Mouse (Mus musculus): ENCODE results near the gene Olfr763. TPM values are rescaled to one million over a fixed set of nuclear protein-coding genes. Genes with fewer than 3 reads are reported as not detected.

The Olfr763 gene
- not detected in 2 replicates for total RNA-seq (2012; rRNA removed)

DNA sequence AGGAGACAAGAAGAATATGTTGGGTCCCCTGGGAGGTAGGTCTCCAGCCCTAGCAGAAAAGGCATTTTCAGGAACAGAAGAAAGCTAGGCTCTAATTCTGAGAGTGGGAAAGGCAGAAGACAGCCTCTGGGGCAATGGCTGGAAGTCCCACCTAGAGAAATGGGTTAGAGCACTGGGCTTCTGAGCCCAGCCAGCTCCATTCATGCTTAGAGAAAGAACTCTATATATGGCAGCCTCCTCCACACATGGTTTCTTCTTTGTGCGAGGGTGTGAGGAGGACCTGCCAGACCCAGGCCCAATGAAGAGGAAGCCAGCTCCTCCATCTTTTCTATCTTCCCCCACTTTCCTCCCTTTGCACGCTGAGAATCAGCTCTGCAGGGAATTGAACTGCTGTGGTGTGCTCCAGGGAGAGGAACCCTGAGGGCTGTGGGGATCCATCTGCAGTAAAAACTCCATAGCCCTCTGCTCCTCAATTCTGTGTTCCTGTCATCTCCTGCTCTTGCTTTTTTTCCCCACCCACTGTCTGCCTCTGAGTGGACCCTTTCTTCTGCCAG lies at the start of gene Olfr763:
TSS of gene Olfr763 (plus strand) at position 504 of the 554 bp plus-strand sequence.
- Histone ChIP-seq H3K27ac (ENCODE audit: insufficient read depth, low read depth, low read length, poor library complexity, severe bottlenecking) (no peak within 1 kb of the TSS), H3K9ac (ENCODE audit: insufficient read depth, low read depth, low read length, poor library complexity, severe bottlenecking) (no peak within 1 kb of the TSS), H3K36me3 (ENCODE audit: control insufficient read depth, insufficient read depth, low read length, poor library complexity, severe bottlenecking) (no peaks in the 10 kb centered on the region), H3K9me3 (ENCODE audit: control insufficient read depth, insufficient read depth, low read depth, low read length) (no peaks in the 10 kb centered on the region), H3K4me3 (ENCODE audit: insufficient read depth in 1 of 2, low read depth in 1 of 2, low read length in 2 of 2, poor library complexity in 1 of 2, severe bottlenecking in 1 of 2) (no peak within 1 kb of the TSS), H3K4me1 (ENCODE audit: control insufficient read depth in 2 of 2, insufficient read depth in 2 of 2, low read length in 2 of 2, poor library complexity in 1 of 2) (no peaks in the 10 kb centered on the region)
- no peak for TF ChIP-seq ZC3H11A (IDR thresholded peaks at IDR 0.05; ENCODE audit: borderline replicate concordance, low read depth, low read length)
- TF ChIP-seq MAFK (IDR thresholded peaks at IDR 0.05; ENCODE audit: insufficient read depth, low read depth, low read length), result no peak
- no peak for TF ChIP-seq CHD2 (IDR thresholded peaks at IDR 0.05; ENCODE audit: low read depth, low read length)
- TF ChIP-seq HCFC1 (IDR thresholded peaks at IDR 0.05; ENCODE audit: borderline replicate concordance, insufficient read depth, low read length), result no peak
- TF ChIP-seq ZNF384 (IDR thresholded peaks at IDR 0.05; ENCODE audit: low read depth, low read length), result no peak
- no peak for DNase-seq (ENCODE audit: low read depth, low spot score)
- in situ Hi-C loops (cut with MboI; ENCODE audit: low sequenced_read_pairs in 2 of 2, unreplicated experiment in 2 of 2), result no loop called here

DNA sequence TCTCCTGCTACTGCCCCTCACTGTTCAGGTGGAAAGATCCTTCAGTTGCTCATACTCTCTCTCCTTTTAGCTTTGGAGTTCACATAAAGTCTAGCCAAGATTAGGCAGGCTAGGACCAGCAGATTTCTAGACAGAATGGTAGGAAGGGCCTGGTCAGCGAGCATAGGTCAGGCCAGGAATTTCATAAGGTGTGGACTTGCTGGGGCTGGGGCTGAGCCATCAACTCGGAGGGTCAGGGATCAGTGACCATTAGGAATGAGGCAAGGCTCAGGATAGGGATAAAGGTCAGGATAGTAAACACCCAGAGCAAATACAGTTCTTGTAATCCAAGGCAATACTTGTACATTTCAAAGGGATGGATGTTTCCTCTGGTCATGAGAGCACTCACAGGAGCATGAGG lies 45.6 kb upstream of the Olfr763 start:
- H3K4me3 ChIP-seq (ENCODE audit: insufficient read depth in 1 of 2, low read depth in 1 of 2, low read length in 2 of 2, poor library complexity in 1 of 2, severe bottlenecking in 1 of 2), result no peak overlapping the region
- DNase-seq (ENCODE audit: low read depth, low spot score), result no peak
- in situ Hi-C loops (cut with MboI; ENCODE audit: low sequenced_read_pairs in 2 of 2, unreplicated experiment in 2 of 2), result no loop called here
- no peaks in the 10 kb centered on the region for H3K9me3 ChIP-seq (ENCODE audit: control insufficient read depth, insufficient read depth, low read depth, low read length)
- TF ChIP-seq ZNF384 (IDR thresholded peaks at IDR 0.05; ENCODE audit: low read depth, low read length) (no peak), HCFC1 (IDR thresholded peaks at IDR 0.05; ENCODE audit: borderline replicate concordance, insufficient read depth, low read length) (no peak), MAFK (IDR thresholded peaks at IDR 0.05; ENCODE audit: insufficient read depth, low read depth, low read length) (no peak), ZC3H11A (IDR thresholded peaks at IDR 0.05; ENCODE audit: borderline replicate concordance, low read depth, low read length) (no peak), CHD2 (IDR thresholded peaks at IDR 0.05; ENCODE audit: low read depth, low read length) (no peak)
- no peak overlapping the region for H3K9ac ChIP-seq (ENCODE audit: insufficient read depth, low read depth, low read length, poor library complexity, severe bottlenecking)
- no peaks in the 10 kb centered on the region for H3K36me3 ChIP-seq (ENCODE audit: control insufficient read depth, insufficient read depth, low read length, poor library complexity, severe bottlenecking)
- H3K27ac ChIP-seq (ENCODE audit: insufficient read depth, low read depth, low read length, poor library complexity, severe bottlenecking), result no peak overlapping the region
- no peaks in the 10 kb centered on the region for H3K4me1 ChIP-seq (ENCODE audit: control insufficient read depth in 2 of 2, insufficient read depth in 2 of 2, low read length in 2 of 2, poor library complexity in 1 of 2)

- TF ChIP-seq MAFK (IDR thresholded peaks at IDR 0.05; ENCODE audit: insufficient read depth, low read depth, low read length) (no peak), CHD2 (IDR thresholded peaks at IDR 0.05; ENCODE audit: low read depth, low read length) (no peak), ZNF384 (IDR thresholded peaks at IDR 0.05; ENCODE audit: low read depth, low read length) (no peak), ZC3H11A (IDR thresholded peaks at IDR 0.05; ENCODE audit: borderline replicate concordance, low read depth, low read length) (no peak), HCFC1 (IDR thresholded peaks at IDR 0.05; ENCODE audit: borderline replicate concordance, insufficient read depth, low read length) (no peak)
- in situ Hi-C loops (cut with MboI; ENCODE audit: low sequenced_read_pairs in 2 of 2, unreplicated experiment in 2 of 2), result no loop called here
- Histone ChIP-seq H3K27ac (ENCODE audit: insufficient read depth, low read depth, low read length, poor library complexity, severe bottlenecking) (no peak overlapping the region), H3K4me1 (ENCODE audit: control insufficient read depth in 2 of 2, insufficient read depth in 2 of 2, low read length in 2 of 2, poor library complexity in 1 of 2) (no peaks in the 10 kb centered on the region), H3K9me3 (ENCODE audit: control insufficient read depth, insufficient read depth, low read depth, low read length) (no peaks in the 10 kb centered on the region), H3K36me3 (ENCODE audit: control insufficient read depth, insufficient read depth, low read length, poor library complexity, severe bottlenecking) (no peaks in the 10 kb centered on the region), H3K4me3 (ENCODE audit: insufficient read depth in 1 of 2, low read depth in 1 of 2, low read length in 2 of 2, poor library complexity in 1 of 2, severe bottlenecking in 1 of 2) (no peak overlapping the region), H3K9ac (ENCODE audit: insufficient read depth, low read depth, low read length, poor library complexity, severe bottlenecking) (no peak overlapping the region)
- no peak for DNase-seq (ENCODE audit: low read depth, low spot score)
Observed at GRCm38 (mm10) chr10:128965871-128966270, 44.7 kb upstream of the Olfr763 start.

DNA sequence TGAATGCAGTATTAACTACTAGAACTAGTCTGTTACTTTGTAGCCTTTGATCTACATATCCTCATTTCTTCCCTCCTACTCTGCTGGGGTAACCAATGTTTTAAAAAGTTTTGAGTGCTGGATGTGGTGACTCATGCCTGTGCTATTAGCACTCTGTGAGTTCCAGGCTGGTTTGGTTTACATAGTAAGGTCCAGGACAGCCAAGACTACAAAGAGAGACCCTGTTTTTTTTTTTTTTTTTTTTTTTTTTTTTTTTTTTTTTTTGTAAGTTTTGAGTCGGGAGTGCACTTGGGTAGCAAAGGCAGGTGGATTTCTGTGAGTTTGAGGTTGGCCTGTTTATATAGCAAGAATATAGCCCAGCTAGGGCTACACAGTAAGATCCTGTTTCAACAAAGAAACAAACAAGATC lies 42.2 kb upstream of the Olfr763 start:
- TF ChIP-seq CHD2 (IDR thresholded peaks at IDR 0.05; ENCODE audit: low read depth, low read length), result no peak
- peak; percentile 64; the same call in 1 of the 2 replicates for TF ChIP-seq ZNF384 (IDR thresholded peaks at IDR 0.05; ENCODE audit: low read depth, low read length)
- H3K27ac ChIP-seq (ENCODE audit: insufficient read depth, low read depth, low read length, poor library complexity, severe bottlenecking), result no peak overlapping the region
- in situ Hi-C loops (cut with MboI; ENCODE audit: low sequenced_read_pairs in 2 of 2, unreplicated experiment in 2 of 2), result no loop called here
- no peaks in the 10 kb centered on the region for H3K9me3 ChIP-seq (ENCODE audit: control insufficient read depth, insufficient read depth, low read depth, low read length)
- no peaks in the 10 kb centered on the region for H3K4me1 ChIP-seq (ENCODE audit: control insufficient read depth in 2 of 2, insufficient read depth in 2 of 2, low read length in 2 of 2, poor library complexity in 1 of 2)
- H3K4me3 ChIP-seq (ENCODE audit: insufficient read depth in 1 of 2, low read depth in 1 of 2, low read length in 2 of 2, poor library complexity in 1 of 2, severe bottlenecking in 1 of 2), result no peak overlapping the region
- DNase-seq (ENCODE audit: low read depth, low spot score), result no peak
- H3K36me3 ChIP-seq (ENCODE audit: control insufficient read depth, insufficient read depth, low read length, poor library complexity, severe bottlenecking), result no peaks in the 10 kb centered on the region
- no peak overlapping the region for H3K9ac ChIP-seq (ENCODE audit: insufficient read depth, low read depth, low read length, poor library complexity, severe bottlenecking)

DNA sequence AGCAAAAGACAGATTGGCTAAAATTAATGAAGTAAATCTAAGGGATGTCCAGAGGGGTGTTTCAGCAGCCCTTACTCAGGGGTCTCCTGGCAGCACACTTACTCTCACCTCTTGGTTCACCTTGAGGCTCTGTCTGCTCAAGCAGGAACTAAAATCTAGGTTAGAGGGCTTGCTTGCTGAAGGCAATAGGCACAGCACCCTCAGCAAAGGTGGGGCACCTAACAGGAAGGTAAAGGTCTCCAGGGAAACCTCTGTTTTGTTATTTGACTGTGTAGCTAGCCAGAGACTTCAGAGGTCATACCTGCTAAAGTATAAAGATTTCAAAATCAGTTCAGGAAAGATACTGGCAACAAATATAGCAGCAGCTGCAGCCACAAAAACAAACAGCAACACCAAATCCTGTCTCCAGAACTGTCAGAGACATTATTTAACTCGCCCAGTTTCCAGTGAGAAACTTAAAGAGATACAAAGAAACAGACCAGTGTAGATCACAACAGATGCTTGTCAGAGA lies 39.8 kb upstream of the Olfr763 start:
- H3K9me3 ChIP-seq (ENCODE audit: control insufficient read depth, insufficient read depth, low read depth, low read length), result no peaks in the 10 kb centered on the region
- H3K36me3 ChIP-seq (ENCODE audit: control insufficient read depth, insufficient read depth, low read length, poor library complexity, severe bottlenecking), result no peaks in the 10 kb centered on the region
- in situ Hi-C loops (cut with MboI; ENCODE audit: low sequenced_read_pairs in 2 of 2, unreplicated experiment in 2 of 2), result no loop called here
- TF ChIP-seq ZNF384 (IDR thresholded peaks at IDR 0.05; ENCODE audit: low read depth, low read length), result no peak
- no peak for TF ChIP-seq MAFK (IDR thresholded peaks at IDR 0.05; ENCODE audit: insufficient read depth, low read depth, low read length)
- no peak for TF ChIP-seq ZC3H11A (IDR thresholded peaks at IDR 0.05; ENCODE audit: borderline replicate concordance, low read depth, low read length)
- no peak for TF ChIP-seq HCFC1 (IDR thresholded peaks at IDR 0.05; ENCODE audit: borderline replicate concordance, insufficient read depth, low read length)
- TF ChIP-seq CHD2 (IDR thresholded peaks at IDR 0.05; ENCODE audit: low read depth, low read length), result no peak
- H3K4me1 ChIP-seq (ENCODE audit: control insufficient read depth in 2 of 2, insufficient read depth in 2 of 2, low read length in 2 of 2, poor library complexity in 1 of 2), result no peaks in the 10 kb centered on the region
- H3K27ac ChIP-seq (ENCODE audit: insufficient read depth, low read depth, low read length, poor library complexity, severe bottlenecking), result no peak overlapping the region
- no peak overlapping the region for H3K4me3 ChIP-seq (ENCODE audit: insufficient read depth in 1 of 2, low read depth in 1 of 2, low read length in 2 of 2, poor library complexity in 1 of 2, severe bottlenecking in 1 of 2)
- H3K9ac ChIP-seq (ENCODE audit: insufficient read depth, low read depth, low read length, poor library complexity, severe bottlenecking), result no peak overlapping the region
- DNase-seq (ENCODE audit: low read depth, low spot score), result no peak
